8 mouse cellular contexts compared by ENCODE assay signal in the genomic region with DNA sequence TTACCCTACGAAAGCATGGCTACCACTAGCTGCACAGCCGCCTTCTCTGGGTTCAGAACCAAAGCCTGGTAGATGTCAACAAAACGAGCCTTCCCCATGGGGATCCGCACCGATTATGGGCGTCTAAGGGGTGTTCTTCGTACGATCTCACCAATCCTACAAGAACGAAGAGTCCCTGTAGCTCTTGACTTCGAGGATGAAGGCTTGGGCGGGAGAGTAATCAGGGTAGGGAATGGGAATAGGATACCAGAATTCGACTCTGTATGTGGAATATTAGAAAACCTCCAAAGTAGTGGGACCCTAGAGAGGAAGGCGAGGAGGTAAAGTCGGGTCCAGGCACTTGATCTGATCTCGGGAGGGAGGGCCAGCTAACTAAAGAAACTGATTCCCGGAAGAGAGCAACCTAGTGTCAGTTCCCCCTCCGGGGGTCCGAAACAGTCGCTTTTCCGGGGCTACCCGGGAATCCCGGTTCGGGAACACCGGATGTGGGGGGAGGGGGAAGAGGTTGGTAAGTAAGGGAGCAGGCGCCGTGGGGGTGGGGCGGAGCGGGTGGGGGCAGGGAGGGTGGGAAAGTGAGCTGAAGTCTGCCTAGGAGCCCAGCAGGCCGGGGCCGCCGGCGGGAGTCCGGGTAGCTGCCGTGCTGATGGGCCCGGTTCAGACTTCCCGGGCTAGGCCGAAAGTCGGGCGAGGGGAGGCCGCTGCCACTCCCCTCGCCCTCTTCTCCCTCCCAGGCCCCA. TPM values are rescaled to one million over a fixed set of nuclear protein-coding genes. Genes with fewer than 3 reads are reported as not detected.
DNase-seq lines count a peak whose midpoint lies in the region; ATAC-seq and TF ChIP-seq lines count a peak whose summit lies in the region.

A gene (minus strand): TSS at position 420 of the 737 bp plus-strand sequence.

- H3K27ac ChIP-seq in embryonic fibroblast, embryonic 13.5 days (ENCODE audit: insufficient read depth, low read length) = peak within 1 kb of the TSS; percentile 89
- peak within 1 kb of the TSS; percentile 90 for H3K27ac ChIP-seq in heart, embryonic 12.5 days (ENCODE audit: poor library complexity, severe bottlenecking)
- peak within 1 kb of the TSS; percentile 93 for H3K27ac ChIP-seq in kidney, embryonic 15.5 days
- H3K27ac ChIP-seq in liver, embryonic 14.5 days = peak within 1 kb of the TSS; percentile 74
- peak within 1 kb of the TSS; percentile 76 for H3K27ac ChIP-seq in neural tube, embryonic 12.5 days

- peaks cover 36% of the 10 kb centered on the region for H3K36me3 ChIP-seq in heart, embryonic 12.5 days
- H3K36me3 ChIP-seq in kidney, embryonic 15.5 days = peaks cover 31% of the 10 kb centered on the region
- H3K36me3 ChIP-seq in liver, embryonic 14.5 days (replicated peaks; ENCODE audit: control insufficient read depth, insufficient read depth, low read depth) = peaks cover 30% of the 10 kb centered on the region
- peaks cover 22% of the 10 kb centered on the region; the same call in 1 of the 2 replicates for H3K36me3 ChIP-seq in neural tube, embryonic 12.5 days

- peak; percentile 68 for DNase-seq in brain, adult 2 months (ENCODE audit: low read depth, low spot score)
- DNase-seq in liver, embryonic 14.5 days (ENCODE audit: low read depth in 3 of 3, low spot score in 3 of 3) = peak; percentile 30 to 36 (median 32)
- peak; percentile 89 for DNase-seq in testis, postnatal 10 days (ENCODE audit: low spot score)

- H3K9me3 ChIP-seq in heart, embryonic 12.5 days (replicated peaks) = no peaks in the 10 kb centered on the region
- no peaks in the 10 kb centered on the region for H3K9me3 ChIP-seq in kidney, embryonic 15.5 days (replicated peaks)
- no peaks in the 10 kb centered on the region for H3K9me3 ChIP-seq in liver, embryonic 14.5 days (ENCODE audit: control insufficient read depth, low read length)
- no peaks in the 10 kb centered on the region for H3K9me3 ChIP-seq in neural tube, embryonic 12.5 days

- ATAC-seq in CD4-positive, CD25-positive, alpha-beta regulatory T cell, adult 4 months = peak; percentile 46
- ATAC-seq in heart, embryonic 12.5 days (ENCODE audit: insufficient number of reproducible peaks, low FRiP score) = peak; percentile 84
- peak; percentile 85 for ATAC-seq in kidney, embryonic 15.5 days (replicated peaks; ENCODE audit: low FRiP score)
- peak; percentile 78 for ATAC-seq in liver, embryonic 14.5 days (ENCODE audit: insufficient read depth)
- ATAC-seq in neural tube, embryonic 12.5 days (ENCODE audit: low FRiP score, low read depth) = peak; percentile 84

- peak within 1 kb of the TSS; percentile 99 for H3K9ac ChIP-seq in heart, embryonic 12.5 days
- peak within 1 kb of the TSS; percentile 84 for H3K9ac ChIP-seq in kidney, embryonic 15.5 days
- peak within 1 kb of the TSS; percentile 93 for H3K9ac ChIP-seq in liver, embryonic 14.5 days (replicated peaks)
- H3K9ac ChIP-seq in neural tube, embryonic 12.5 days = peak within 1 kb of the TSS; percentile 91

- no peak for TF ChIP-seq POLR2A in embryonic fibroblast, embryonic 13.5 days (IDR thresholded peaks at IDR 0.05; ENCODE audit: low read depth, low read length)

- TF ChIP-seq EP300 in liver, embryonic 14.5 days (IDR thresholded peaks at IDR 0.05; ENCODE audit: low read depth) = no peak

- under 1% methylated on average over 40 of the region's 41 CpGs for WGBS in heart, embryonic 12.5 days
- WGBS in kidney, embryonic 15.5 days = under 1% methylated on average over 32 of the region's 41 CpGs
- under 1% methylated on average over 40 of the region's 41 CpGs for WGBS in liver, embryonic 14.5 days (ENCODE audit: insufficient replicate concordance)
- WGBS in neural tube, embryonic 12.5 days = 1% methylated on average over 41 of the region's 41 CpGs

- H3K4me1 ChIP-seq in embryonic fibroblast, embryonic 13.5 days (ENCODE audit: control insufficient read depth, insufficient read depth, low read length) = peaks cover 5% of the 10 kb centered on the region
- peaks cover 48% of the 10 kb centered on the region for H3K4me1 ChIP-seq in heart, embryonic 12.5 days (replicated peaks)
- peaks cover 41% of the 10 kb centered on the region for H3K4me1 ChIP-seq in kidney, embryonic 15.5 days
- peaks cover 11 to 22% of the 10 kb centered on the region in 2 experiments for H3K4me1 ChIP-seq in liver, embryonic 14.5 days (replicated peaks; ENCODE audit: control insufficient read depth in 2 of 2, insufficient read depth in 2 of 2, low read length in 1 of 2)
- peaks cover 42% of the 10 kb centered on the region for H3K4me1 ChIP-seq in neural tube, embryonic 12.5 days

- no peak for TF ChIP-seq CTCF in embryonic fibroblast, embryonic 13.5 days (IDR thresholded peaks at IDR 0.05; ENCODE audit: borderline replicate concordance, insufficient read depth, low read length)
- TF ChIP-seq CTCF in liver, embryonic 14.5 days (IDR thresholded peaks at IDR 0.05; ENCODE audit: low read depth) = no peak

- H3K4me3 ChIP-seq in embryonic fibroblast, embryonic 13.5 days (ENCODE audit: insufficient read depth, low read length) = peak within 1 kb of the TSS; percentile 79
- peak within 1 kb of the TSS; percentile 93 for H3K4me3 ChIP-seq in heart, embryonic 12.5 days
- peak within 1 kb of the TSS; percentile 80 for H3K4me3 ChIP-seq in kidney, embryonic 15.5 days (replicated peaks)
- H3K4me3 ChIP-seq in liver, embryonic 14.5 days (ENCODE audit: insufficient read depth in 1 of 2, low read depth in 2 of 2, low read length in 2 of 2) = peak within 1 kb of the TSS; percentile 92 to 97
- peak within 1 kb of the TSS; percentile 87 for H3K4me3 ChIP-seq in neural tube, embryonic 12.5 days

- no peaks in the 10 kb centered on the region for H3K27me3 ChIP-seq in heart, embryonic 12.5 days (replicated peaks)
- H3K27me3 ChIP-seq in kidney, embryonic 15.5 days = no peaks in the 10 kb centered on the region
- no peaks in the 10 kb centered on the region for H3K27me3 ChIP-seq in liver, embryonic 14.5 days (ENCODE audit: control insufficient read depth, insufficient read depth, low read length)
- H3K27me3 ChIP-seq in neural tube, embryonic 12.5 days (replicated peaks) = no peaks in the 10 kb centered on the region

- H3K4me2 ChIP-seq in heart, embryonic 12.5 days = peak within 1 kb of the TSS; percentile 78
- H3K4me2 ChIP-seq in kidney, embryonic 15.5 days = peak within 1 kb of the TSS; percentile 79
- H3K4me2 ChIP-seq in liver, embryonic 14.5 days (ENCODE audit: low read depth) = peak within 1 kb of the TSS; percentile 85
- H3K4me2 ChIP-seq in neural tube, embryonic 12.5 days (replicated peaks) = peak within 1 kb of the TSS; percentile 92

RNA-seq across cellular contexts. Expression of the gene that starts here (rescaled TPM):
- not detected for polyA plus RNA-seq in CD4-positive, CD25-positive, alpha-beta regulatory T cell, adult 4 months (2017; shearing (Covaris generic))
- 44.0 and 51.3 TPM in 2 replicates for polyA plus RNA-seq in embryonic fibroblast, embryonic 13.5 days (2011; ENCODE audit: insufficient read length, low read depth, missing spikeins)
- polyA plus RNA-seq in heart, embryonic 12.5 days (2016; fragmentation: Nextera tagmentation; extraction: Ambion mirVana) = not detected in 2 replicates
- not detected in 2 replicates for polyA plus RNA-seq in kidney, embryonic 15.5 days (2015; fragmentation: Nextera tagmentation; extraction: Ambion mirVana)
- 0.27 and 1.4 TPM in 2 replicates for polyA plus RNA-seq in liver, embryonic 14.5 days (2012; rRNA removed)
- polyA plus RNA-seq in liver, embryonic 14.5 days (2014; fragmentation: Nextera tagmentation; extraction: Ambion mirVana) = not detected in 2 replicates
- not detected in 2 replicates for polyA plus RNA-seq in neural tube, embryonic 12.5 days (2016; fragmentation: Nextera tagmentation; extraction: Ambion mirVana)

Comparison
In these comparisons a context has a peak if more than half of its experiments do, and no peak if none do; other contexts are left out.
1. Peak in every context shown above with its lines: DNase-seq, ATAC-seq, H3K4me3 ChIP-seq and H3K27ac ChIP-seq.
2. RNA of the gene that starts here (polyA plus RNA-seq): 44.0 to 51.3 TPM in embryonic fibroblast, embryonic 13.5 days; 0.27 to 1.4 TPM in liver, embryonic 14.5 days, not detected in CD4-positive, CD25-positive, alpha-beta regulatory T cell, adult 4 months, not detected in heart, embryonic 12.5 days, not detected in kidney, embryonic 15.5 days and not detected in neural tube, embryonic 12.5 days; every median in the first group is over 10 times any median in the second.
3. Peak in ATAC-seq in CD4-positive, CD25-positive, alpha-beta regulatory T cell, adult 4 months; RNA of the gene not detected or under 1 TPM.
4. Peak in ATAC-seq, H3K4me3 ChIP-seq, H3K27ac ChIP-seq, H3K9ac ChIP-seq and H3K4me2 ChIP-seq in heart, embryonic 12.5 days; RNA of the gene not detected or under 1 TPM.
5. Peak in ATAC-seq, H3K4me3 ChIP-seq, H3K27ac ChIP-seq, H3K9ac ChIP-seq and H3K4me2 ChIP-seq in kidney, embryonic 15.5 days; RNA of the gene not detected or under 1 TPM.
6. Peak in ATAC-seq, H3K4me3 ChIP-seq, H3K27ac ChIP-seq, H3K9ac ChIP-seq and H3K4me2 ChIP-seq in neural tube, embryonic 12.5 days; RNA of the gene not detected or under 1 TPM.
7. DNase-seq: peak in every context shown above with its lines; median percentile 89 in testis, postnatal 10 days; 68 in brain, adult 2 months; 32 in liver, embryonic 14.5 days.